Mouse (Mus musculus) embryonic fibroblast, embryonic 13.5 days (primary cell): ENCODE results near the gene Sfxn5. TPM values are rescaled to one million over a fixed set of nuclear protein-coding genes. Genes with fewer than 3 reads are reported as not detected.

ENCODE experiments used
- H3K27ac ChIP-seq: 2 replicates; pipeline ENCODE4 v1.5.1; 2012; ENCODE audit warnings: low read length, control low read depth, inconsistent platforms; ENCODE audit not compliant: insufficient read depth
- H3K4me1 ChIP-seq: 2 replicates; pipeline ENCODE4 v1.6.1; 2011; ENCODE audit warnings: low read length; ENCODE audit not compliant: control insufficient read depth, insufficient read depth
- H3K4me3 ChIP-seq: 2 replicates; pipeline ENCODE4 v1.5.1; 2011; ENCODE audit warnings: mild to moderate bottlenecking, control low read depth, low read length; ENCODE audit not compliant: insufficient read depth
- CTCF ChIP-seq: IDR thresholded peaks from 2 replicates; pipeline ENCODE4 v1.5.1; 2011; ENCODE audit warnings: mild to moderate bottlenecking, control low read depth, low read length, moderate library complexity, borderline replicate concordance; ENCODE audit not compliant: insufficient read depth
- POLR2A ChIP-seq: IDR thresholded peaks from 2 replicates; pipeline ENCODE4 v1.6.1; 2011; ENCODE audit warnings: low read depth, mild to moderate bottlenecking, control low read depth, low read length, moderate library complexity
- polyA plus RNA-seq: library from polyadenylated mRNA; stranded (reverse); fragments of >200 nt; gene quantifications from 2 replicates; pipeline ENCODE4 v1.2.4, GENCODE M21; 2011; ENCODE audit warnings: low read depth; ENCODE audit not compliant: missing spikeins, insufficient read length

Gene Sfxn5
- polyA plus RNA-seq, 1 experiment = 9.7 TPM

- TF ChIP-seq CTCF (no peak), POLR2A (no peak)
- no peak overlapping the region for H3K4me3 ChIP-seq
- no peaks in the 10 kb centered on the region for H3K4me1 ChIP-seq
- H3K27ac ChIP-seq = no peak overlapping the region
Measured at GRCm38 (mm10) chr6:85237595-85238337, 95.5 kb downstream of the Sfxn5 start.

- no peak for TF ChIP-seq CTCF
- TF ChIP-seq POLR2A = no peak
- Histone ChIP-seq H3K4me3 (no peak overlapping the region), H3K27ac (no peak overlapping the region), H3K4me1 (no peaks in the 10 kb centered on the region)
Measured at GRCm38 (mm10) chr6:85237001-85237400, 96.2 kb downstream of the Sfxn5 start.

- Histone ChIP-seq H3K4me3 (no peak overlapping the region), H3K27ac (no peak overlapping the region), H3K4me1 (no peaks in the 10 kb centered on the region)
- TF ChIP-seq CTCF (no peak), POLR2A (no peak)
Measured at GRCm38 (mm10) chr6:85234796-85235195, 98.4 kb downstream of the Sfxn5 start.

- TF ChIP-seq CTCF (no peak), POLR2A (no peak)
- Histone ChIP-seq H3K4me3 (no peak overlapping the region), H3K4me1 (no peaks in the 10 kb centered on the region), H3K27ac (no peak overlapping the region)
Measured at GRCm38 (mm10) chr6:85232836-85233623, 100.2 kb downstream of the Sfxn5 start.

- no peak for TF ChIP-seq POLR2A
- no peak for TF ChIP-seq CTCF
- Histone ChIP-seq H3K4me1 (no peaks in the 10 kb centered on the region), H3K4me3 (no peak overlapping the region), H3K27ac (no peak overlapping the region)
Measured at GRCm38 (mm10) chr6:85232045-85232444, 101.2 kb downstream of the Sfxn5 start.

GRCm38 (mm10) chr6:85231469-85231868, 101.8 kb downstream of the Sfxn5 start:
- Histone ChIP-seq H3K4me3 (no peak overlapping the region), H3K27ac (no peak overlapping the region), H3K4me1 (no peaks in the 10 kb centered on the region)
- no peak for TF ChIP-seq CTCF
- no peak for TF ChIP-seq POLR2A

GRCm38 (mm10) chr6:85230762-85231161, 102.5 kb downstream of the Sfxn5 start:
- no peak overlapping the region for H3K4me3 ChIP-seq
- no peak overlapping the region for H3K27ac ChIP-seq
- TF ChIP-seq CTCF (no peak), POLR2A (no peak)
- no peaks in the 10 kb centered on the region for H3K4me1 ChIP-seq

- no peak for TF ChIP-seq POLR2A
- no peak for TF ChIP-seq CTCF
- H3K4me3 ChIP-seq = no peak overlapping the region
- no peaks in the 10 kb centered on the region for H3K4me1 ChIP-seq
- H3K27ac ChIP-seq = no peak overlapping the region
Measured at GRCm38 (mm10) chr6:85227520-85227919, 105.7 kb downstream of the Sfxn5 start.

- Histone ChIP-seq H3K4me1 (no peaks in the 10 kb centered on the region), H3K4me3 (no peak overlapping the region), H3K27ac (no peak overlapping the region)
- TF ChIP-seq CTCF (no peak), POLR2A (no peak)
Measured at GRCm38 (mm10) chr6:85226570-85226969, 106.7 kb downstream of the Sfxn5 start.

GRCm38 (mm10) chr6:85224442-85224891, 108.8 kb downstream of the Sfxn5 start:
- no peak overlapping the region for H3K27ac ChIP-seq
- no peak overlapping the region for H3K4me3 ChIP-seq
- no peaks in the 10 kb centered on the region for H3K4me1 ChIP-seq
- no peak for TF ChIP-seq POLR2A
- no peak for TF ChIP-seq CTCF
